Mouse (Mus musculus) hindbrain, embryonic 16.5 days (tissue): ENCODE data around the gene Arsb. TPM values are rescaled to one million over a fixed set of nuclear protein-coding genes. Genes with fewer than 3 reads are reported as not detected.

Experiments
- ATAC-seq: fragments of 200-750 bp; cut with Nextera tagmentation; 2 replicates; pipeline ENCODE4 v1.8.0; 2017; ENCODE audit warnings: moderate TSS enrichment, moderate library complexity
- H3K27ac ChIP-seq: fragments of 300-500 bp; sonication (generic); 2 replicates; pipeline ENCODE4 v1.5.1; 2014; ENCODE audit warnings: low read depth, mild to moderate bottlenecking, control low read depth, low read length, moderate library complexity
- H3K27me3 ChIP-seq: fragments of 300-500 bp; sonication (generic); replicated peaks from 2 replicates; pipeline ENCODE4 v1.6.1; 2014; ENCODE audit warnings: low read length; ENCODE audit not compliant: control insufficient read depth, insufficient read depth
- H3K36me3 ChIP-seq: fragments of 300-500 bp; sonication (generic); 2 replicates; pipeline ENCODE4 v1.6.1; 2014; ENCODE audit warnings: mild to moderate bottlenecking, low read length, moderate library complexity, mixed read lengths; ENCODE audit not compliant: control insufficient read depth, insufficient read depth
- H3K4me1 ChIP-seq: fragments of 300-500 bp; sonication (generic); 2 replicates; pipeline ENCODE4 v1.6.1; 2014; ENCODE audit warnings: low read depth, low read length; ENCODE audit not compliant: control insufficient read depth, insufficient read depth
- H3K4me2 ChIP-seq: fragments of 300-500 bp; sonication (generic); 2 replicates; pipeline ENCODE4 v1.6.1; 2014; ENCODE audit warnings: mild to moderate bottlenecking, low read length, control low read depth, moderate library complexity
- H3K4me3 ChIP-seq: fragments of 300-500 bp; sonication (generic); 2 replicates; pipeline ENCODE4 v1.5.1; 2014; ENCODE audit warnings: mild to moderate bottlenecking, low read length, control low read depth, moderate library complexity
- H3K9ac ChIP-seq: fragments of 300-500 bp; sonication (generic); 2 replicates; pipeline ENCODE4 v1.6.1; 2014; ENCODE audit warnings: low read depth, mild to moderate bottlenecking, control low read depth, low read length, moderate library complexity
- H3K9me3 ChIP-seq: fragments of 300-500 bp; sonication (generic); 2 replicates; pipeline ENCODE4 v1.6.1; 2014; ENCODE audit warnings: mild to moderate bottlenecking, low read length, moderate library complexity; ENCODE audit not compliant: control insufficient read depth
- WGBS: fragments of 180-500 bp; shearing (Covaris S2); extraction: QIAGEN DNeasy Blood & Tissue Kit; methylation state at CpG from one replicate; pipeline ENCODE4 v1.1.7; 2014; 5-methylcytosine and 5-hydroxymethylcytosine counted together
- polyA plus RNA-seq: library from polyadenylated mRNA; unstranded; fragments of >200 nt; fragmentation: Nextera tagmentation; extraction: Ambion mirVana; gene quantifications from 2 replicates; pipeline ENCODE4 v1.2.1, GENCODE M21; 2015

Gene Arsb
- polyA plus RNA-seq = 12.1 and 14.1 TPM in 2 replicates

DNA sequence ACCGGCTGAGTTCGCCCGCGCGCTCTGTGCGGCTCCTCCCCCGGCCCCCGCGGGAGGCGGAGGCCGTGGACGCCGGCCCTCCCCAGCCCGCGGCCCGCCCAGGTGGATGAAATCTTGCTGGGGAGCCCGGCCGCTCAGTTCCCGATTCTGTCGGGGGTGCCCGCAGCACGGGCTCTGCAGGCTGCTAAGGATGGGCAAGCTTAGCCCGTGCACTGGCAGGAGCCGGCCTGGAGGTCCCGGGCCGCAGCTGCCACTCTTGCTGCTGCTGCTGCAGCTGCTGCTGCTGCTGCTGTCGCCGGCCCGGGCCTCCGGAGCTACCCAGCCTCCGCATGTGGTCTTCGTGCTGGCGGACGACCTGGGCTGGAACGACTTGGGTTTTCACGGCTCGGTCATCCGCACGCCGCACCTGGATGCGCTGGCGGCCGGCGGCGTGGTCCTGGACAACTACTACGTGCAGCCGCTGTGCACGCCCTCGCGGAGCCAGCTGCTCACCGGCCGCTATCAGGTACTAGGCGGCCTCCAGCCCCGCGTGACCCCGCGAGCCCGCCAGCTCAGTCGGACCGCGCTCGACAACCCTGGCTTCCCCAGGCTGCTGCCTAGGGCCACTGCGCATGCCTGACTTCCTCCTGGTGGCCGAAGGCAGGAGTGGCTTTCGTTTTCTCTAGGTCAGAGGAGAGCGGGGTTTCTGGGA, at the start of gene Arsb:
TSS of gene Arsb (plus strand) at position 43 of the 691 bp plus-strand sequence.
- peak within 1 kb of the TSS; percentile 72 for H3K4me3 ChIP-seq
- H3K9me3 ChIP-seq = no peaks in the 10 kb centered on the region
- peaks cover 7% of the 10 kb centered on the region for H3K4me1 ChIP-seq
- peak within 1 kb of the TSS; percentile 98 for H3K4me2 ChIP-seq
- H3K27me3 ChIP-seq = no peaks in the 10 kb centered on the region
- peak; percentile 95 for ATAC-seq
- no peaks in the 10 kb centered on the region for H3K36me3 ChIP-seq
- peak within 1 kb of the TSS; percentile 91 for H3K27ac ChIP-seq
- under 1% methylated on average over 65 of the region's 66 CpGs for WGBS
- H3K9ac ChIP-seq = peak within 1 kb of the TSS; percentile 93

DNA sequence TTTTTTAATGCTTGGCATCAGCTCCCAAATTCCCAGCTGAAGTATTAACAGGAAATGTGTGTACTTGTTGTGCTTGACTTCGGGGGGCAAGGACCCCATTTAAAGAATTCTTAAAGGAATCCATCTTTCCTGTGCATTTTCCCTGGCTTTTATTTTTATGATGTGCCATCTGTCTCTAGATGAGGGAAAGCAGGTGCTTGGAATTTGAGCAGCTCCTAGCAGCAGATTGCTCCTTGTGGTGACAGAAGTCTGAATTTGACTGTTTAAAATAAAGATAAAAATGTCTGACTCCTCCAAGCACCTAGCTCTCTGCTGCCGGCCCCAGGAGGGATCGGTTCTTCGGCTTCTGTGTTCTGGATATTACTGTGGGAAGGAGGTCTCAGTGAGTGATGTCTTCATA, 49.5 kb upstream of the Arsb start:
- H3K9me3 ChIP-seq = no peaks in the 10 kb centered on the region
- ATAC-seq = no peak
- H3K27me3 ChIP-seq = no peaks in the 10 kb centered on the region
- no peaks in the 10 kb centered on the region for H3K4me1 ChIP-seq
- no peak overlapping the region for H3K27ac ChIP-seq
- no peak overlapping the region for H3K4me2 ChIP-seq
- H3K9ac ChIP-seq = no peak overlapping the region
- 78% methylated on average over 4 of the region's 4 CpGs for WGBS
- no peaks in the 10 kb centered on the region for H3K36me3 ChIP-seq
- H3K4me3 ChIP-seq = no peak overlapping the region

DNA sequence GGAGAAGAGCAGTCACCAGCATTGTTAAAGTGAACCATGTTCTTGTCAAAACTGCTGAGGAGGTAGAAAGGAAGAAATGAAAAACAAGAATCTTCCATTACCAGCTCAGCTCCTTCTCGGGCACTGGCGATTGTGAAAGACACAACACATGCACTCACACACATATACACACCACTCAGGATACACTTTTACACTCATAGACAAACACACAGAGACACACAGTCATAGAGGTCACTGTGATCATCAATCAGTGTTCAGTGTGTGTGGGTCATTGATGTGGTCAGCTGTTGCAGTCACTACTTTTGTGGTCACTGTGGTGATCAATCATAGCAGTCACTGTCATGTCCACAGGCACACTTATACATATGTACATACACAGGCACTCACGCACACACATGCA, 48.0 kb upstream of the Arsb start:
- no peak overlapping the region for H3K4me3 ChIP-seq
- H3K27ac ChIP-seq = no peak overlapping the region
- no peaks in the 10 kb centered on the region for H3K4me1 ChIP-seq
- WGBS = 84% methylated on average over 3 of the region's 3 CpGs
- H3K9me3 ChIP-seq = no peaks in the 10 kb centered on the region
- no peaks in the 10 kb centered on the region for H3K36me3 ChIP-seq
- no peak overlapping the region for H3K4me2 ChIP-seq
- no peak for ATAC-seq
- no peak overlapping the region for H3K9ac ChIP-seq
- H3K27me3 ChIP-seq = no peaks in the 10 kb centered on the region

DNA sequence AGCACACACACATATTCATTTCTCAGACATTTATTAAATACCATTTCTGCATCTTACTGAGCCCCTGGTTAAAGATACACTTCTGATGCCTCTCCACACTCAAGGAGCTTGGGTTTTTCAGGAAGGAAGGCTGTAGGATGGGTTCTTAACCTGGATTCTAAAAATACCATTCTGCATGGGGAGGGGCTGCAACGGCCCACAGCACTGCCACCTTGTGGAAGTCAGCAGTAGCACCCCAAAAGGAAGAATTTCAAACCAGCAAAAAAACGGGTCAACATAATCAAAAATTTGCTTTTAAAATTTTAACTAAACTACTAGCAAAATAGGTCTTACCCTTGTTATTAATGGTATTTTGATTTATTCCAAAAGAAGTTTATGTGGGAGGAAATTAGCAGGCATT, 47.2 kb upstream of the Arsb start:
- H3K27ac ChIP-seq = no peak overlapping the region
- no peak for ATAC-seq
- no peak overlapping the region for H3K9ac ChIP-seq
- 39% methylated on average over 2 of the region's 2 CpGs for WGBS
- H3K4me1 ChIP-seq = no peaks in the 10 kb centered on the region
- no peaks in the 10 kb centered on the region for H3K27me3 ChIP-seq
- H3K4me3 ChIP-seq = no peak overlapping the region
- no peaks in the 10 kb centered on the region for H3K9me3 ChIP-seq
- H3K36me3 ChIP-seq = no peaks in the 10 kb centered on the region
- H3K4me2 ChIP-seq = no peak overlapping the region

DNA sequence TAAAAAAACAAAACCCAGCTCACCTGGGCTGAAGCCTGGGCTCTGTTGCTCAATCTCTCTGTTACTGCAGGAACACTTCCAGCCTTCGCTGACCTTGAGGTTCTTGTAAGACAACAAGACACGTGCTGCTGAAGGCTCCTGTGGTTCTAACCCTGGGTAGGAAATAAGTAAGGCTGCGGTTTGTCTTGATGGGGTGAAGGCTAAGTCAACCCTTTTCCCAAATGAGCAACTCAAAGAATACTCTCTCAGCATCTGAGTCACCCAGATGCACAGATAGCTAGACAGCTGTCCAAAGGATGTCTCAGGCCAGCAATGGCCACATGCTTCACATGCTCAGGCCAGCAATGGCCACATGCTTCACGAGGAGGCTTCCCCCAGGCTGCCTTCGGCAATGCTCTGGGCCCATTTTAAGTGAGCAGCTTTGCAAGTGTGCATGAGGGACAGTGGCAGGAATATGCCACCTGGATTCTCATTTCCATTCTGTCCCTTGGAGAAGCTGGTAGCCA, 36.2 kb upstream of the Arsb start:
- Histone ChIP-seq H3K4me2 (no peak overlapping the region), H3K27ac (no peak overlapping the region), H3K4me3 (no peak overlapping the region), H3K36me3 (no peaks in the 10 kb centered on the region), H3K9ac (no peak overlapping the region), H3K9me3 (no peaks in the 10 kb centered on the region; the same call in 1 of the 2 replicates), H3K4me1 (no peaks in the 10 kb centered on the region), H3K27me3 (no peaks in the 10 kb centered on the region)
- WGBS = 85% methylated on average over 5 of the region's 5 CpGs
- no peak for ATAC-seq

DNA sequence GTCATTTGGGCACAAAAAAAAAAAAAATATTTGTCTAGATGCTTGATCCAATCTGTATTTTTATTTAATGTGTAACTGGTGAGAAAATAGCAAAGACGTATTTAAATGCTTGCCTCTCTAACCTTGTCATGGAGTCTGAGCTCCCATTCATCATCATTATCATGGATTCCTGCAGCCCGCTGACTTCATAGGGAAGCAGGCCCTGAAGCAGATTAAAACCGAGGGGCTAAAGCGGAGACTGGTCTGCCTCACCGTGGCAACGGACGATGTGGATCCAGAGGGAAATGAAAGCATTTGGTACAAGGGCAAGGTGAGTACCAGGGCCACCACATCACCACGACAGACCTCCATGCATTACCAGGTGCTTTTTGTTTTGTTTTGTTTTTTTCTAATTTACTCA, 27.3 kb upstream of the Arsb start:
- Histone ChIP-seq H3K36me3 (no peaks in the 10 kb centered on the region), H3K27me3 (no peaks in the 10 kb centered on the region), H3K27ac (no peak overlapping the region), H3K9me3 (no peaks in the 10 kb centered on the region), H3K4me2 (no peak overlapping the region), H3K4me3 (no peak overlapping the region), H3K9ac (no peak overlapping the region), H3K4me1 (no peaks in the 10 kb centered on the region)
- 16% methylated on average over 8 of the region's 8 CpGs for WGBS
- ATAC-seq = no peak

DNA sequence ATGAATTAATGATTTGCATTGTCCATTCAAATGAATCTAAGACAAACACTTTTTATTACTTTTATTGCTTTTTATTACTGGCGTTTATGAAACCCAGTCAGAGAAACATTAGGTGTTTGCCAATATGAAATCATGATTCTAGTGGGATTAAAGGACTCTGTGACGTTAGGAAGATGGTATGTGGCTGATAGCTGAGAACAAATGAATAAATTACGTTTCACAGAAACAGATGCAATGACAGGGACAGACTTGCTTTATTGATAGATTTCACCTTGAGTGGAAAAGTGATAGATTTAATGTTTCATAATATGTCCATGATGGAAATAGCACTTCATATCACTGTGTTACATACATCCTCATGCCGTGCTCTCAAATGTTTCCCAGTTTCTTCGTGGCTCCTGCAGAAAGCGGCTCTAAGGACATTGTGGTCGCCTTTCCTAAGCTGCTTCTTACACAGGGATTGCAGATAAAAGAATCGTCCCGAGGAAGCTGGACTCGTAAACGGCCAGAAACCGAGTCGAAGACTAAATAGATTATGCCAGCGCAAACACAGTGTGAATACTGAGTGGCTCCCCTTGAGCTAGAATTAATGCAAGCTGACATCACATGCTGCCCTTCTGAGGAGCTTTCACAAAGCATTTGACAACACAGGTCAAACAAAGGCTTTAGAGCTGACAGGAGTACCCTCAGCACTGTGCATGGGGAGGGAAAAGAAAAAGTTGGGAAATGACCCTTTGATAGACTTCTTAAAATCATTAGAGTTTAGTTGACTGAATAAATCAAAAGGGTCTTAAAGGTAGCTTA, 18.6 kb upstream of the Arsb start:
- Histone ChIP-seq H3K27me3 (no peaks in the 10 kb centered on the region), H3K27ac (peak overlapping the region; percentile 51; the same call in 1 of the 2 replicates), H3K4me3 (no peak overlapping the region), H3K36me3 (no peaks in the 10 kb centered on the region), H3K4me1 (peaks cover 3% of the 10 kb centered on the region; the same call in 1 of the 2 replicates), H3K9me3 (no peaks in the 10 kb centered on the region), H3K9ac (no peak overlapping the region), H3K4me2 (peak overlapping the region; percentile 33)
- WGBS = 25% methylated on average over 14 of the region's 14 CpGs
- peak; percentile 74 for ATAC-seq

DNA sequence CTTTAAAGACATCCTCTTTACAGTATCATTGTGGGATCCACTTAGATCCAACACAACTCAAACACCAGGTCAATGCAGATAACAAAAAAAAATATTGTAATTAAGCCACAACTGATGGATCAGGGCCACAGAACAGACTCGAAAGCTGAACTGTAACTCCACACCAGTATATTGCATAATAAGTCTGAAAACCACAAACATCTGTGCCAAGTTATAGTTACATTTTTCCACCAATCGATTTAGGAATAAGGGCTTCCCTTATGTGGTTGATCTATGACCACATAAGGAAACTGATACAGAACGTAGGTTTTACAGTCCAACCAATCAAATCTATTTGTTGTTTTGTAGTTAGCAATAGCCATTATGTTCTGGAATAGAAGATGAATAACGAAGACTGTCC, 16.3 kb upstream of the Arsb start:
- Histone ChIP-seq H3K27me3 (no peaks in the 10 kb centered on the region), H3K4me2 (no peak overlapping the region), H3K4me1 (peaks cover 3% of the 10 kb centered on the region; the same call in 1 of the 2 replicates), H3K36me3 (no peaks in the 10 kb centered on the region), H3K27ac (no peak overlapping the region), H3K4me3 (no peak overlapping the region), H3K9ac (no peak overlapping the region), H3K9me3 (no peaks in the 10 kb centered on the region)
- 90% methylated on average over 4 of the region's 4 CpGs for whole genome bisulfite sequencing
- ATAC-seq = no peak

DNA sequence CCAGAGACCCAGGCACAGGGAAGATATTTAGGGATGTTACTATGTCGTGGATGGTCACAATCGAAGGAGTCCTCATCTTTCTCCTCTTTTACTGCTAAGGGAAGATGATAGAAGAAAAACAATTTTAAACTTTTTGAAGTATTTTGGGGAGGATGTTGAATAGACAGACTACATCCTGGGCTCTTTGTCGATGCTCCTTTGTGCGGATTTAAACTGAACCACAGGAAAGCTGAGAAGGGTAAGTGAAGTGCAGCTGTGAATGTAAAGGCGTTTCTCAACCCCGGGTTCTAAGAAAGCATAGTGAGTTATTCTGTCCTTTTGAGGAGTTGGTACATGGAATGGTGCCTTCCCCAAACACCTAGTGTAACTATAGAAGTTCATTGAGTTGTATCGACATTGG, 14.8 kb upstream of the Arsb start:
- ATAC-seq = no peak
- no peaks in the 10 kb centered on the region for H3K27me3 ChIP-seq
- H3K9me3 ChIP-seq = no peaks in the 10 kb centered on the region
- H3K36me3 ChIP-seq = no peaks in the 10 kb centered on the region
- no peak overlapping the region for H3K27ac ChIP-seq
- H3K4me2 ChIP-seq = no peak overlapping the region
- peaks cover 3% of the 10 kb centered on the region; the same call in 1 of the 2 replicates for H3K4me1 ChIP-seq
- WGBS = 94% methylated on average over 7 of the region's 7 CpGs
- no peak overlapping the region for H3K4me3 ChIP-seq
- no peak overlapping the region for H3K9ac ChIP-seq
